Mouse (Mus musculus) hematopoietic stem cell, adult 5-6 weeks (primary cell): ENCODE measurements at regions not wholly inside any gene's neighbourhood (a gene's known extent, or its start where the extent isn't known, plus 50 kb on each side); places are given as distances from the start of the nearest gene placed in this dataset.

Experiments used
- ATAC-seq, 2 experiments: fragments of 125-278 bp in 1 of 2; replicated peaks in 1 of 2; 2 replicates each; pipeline ENCODE4 v1.8.0; 2016 to 2017; ENCODE audit warnings: inconsistent platforms in 2 of 2, mild to moderate bottlenecking in 2 of 2, moderate number of reproducible peaks in 2 of 2, low read depth in 1 of 2, moderate TSS enrichment in 1 of 2; ENCODE audit not compliant: low FRiP score in 2 of 2, poor library complexity in 2 of 2, severe bottlenecking in 2 of 2, insufficient read depth in 1 of 2, low TSS enrichment in 1 of 2

DNA sequence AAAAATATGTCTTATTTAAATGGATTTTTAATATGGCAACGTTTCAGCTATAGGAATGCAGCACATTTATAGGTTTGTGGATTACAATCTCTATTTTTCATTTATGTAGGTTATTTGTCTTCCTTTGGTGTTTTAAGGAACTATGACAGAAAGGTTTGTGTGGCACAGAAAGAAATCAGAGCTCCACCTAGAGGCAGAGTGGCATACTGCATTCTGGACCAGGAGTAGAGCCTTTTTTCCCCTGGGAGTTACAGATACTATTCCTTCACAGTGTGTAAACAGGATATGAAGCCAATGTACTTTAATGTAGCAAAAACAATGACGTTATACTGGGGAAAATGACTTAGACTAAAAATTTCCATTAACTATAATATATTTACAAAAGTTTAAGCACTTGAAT, 94.9 kb upstream of the St8sia4 start:
- peak; percentile 75 to 78; a peak in 3 of 4 replicates for ATAC-seq

DNA sequence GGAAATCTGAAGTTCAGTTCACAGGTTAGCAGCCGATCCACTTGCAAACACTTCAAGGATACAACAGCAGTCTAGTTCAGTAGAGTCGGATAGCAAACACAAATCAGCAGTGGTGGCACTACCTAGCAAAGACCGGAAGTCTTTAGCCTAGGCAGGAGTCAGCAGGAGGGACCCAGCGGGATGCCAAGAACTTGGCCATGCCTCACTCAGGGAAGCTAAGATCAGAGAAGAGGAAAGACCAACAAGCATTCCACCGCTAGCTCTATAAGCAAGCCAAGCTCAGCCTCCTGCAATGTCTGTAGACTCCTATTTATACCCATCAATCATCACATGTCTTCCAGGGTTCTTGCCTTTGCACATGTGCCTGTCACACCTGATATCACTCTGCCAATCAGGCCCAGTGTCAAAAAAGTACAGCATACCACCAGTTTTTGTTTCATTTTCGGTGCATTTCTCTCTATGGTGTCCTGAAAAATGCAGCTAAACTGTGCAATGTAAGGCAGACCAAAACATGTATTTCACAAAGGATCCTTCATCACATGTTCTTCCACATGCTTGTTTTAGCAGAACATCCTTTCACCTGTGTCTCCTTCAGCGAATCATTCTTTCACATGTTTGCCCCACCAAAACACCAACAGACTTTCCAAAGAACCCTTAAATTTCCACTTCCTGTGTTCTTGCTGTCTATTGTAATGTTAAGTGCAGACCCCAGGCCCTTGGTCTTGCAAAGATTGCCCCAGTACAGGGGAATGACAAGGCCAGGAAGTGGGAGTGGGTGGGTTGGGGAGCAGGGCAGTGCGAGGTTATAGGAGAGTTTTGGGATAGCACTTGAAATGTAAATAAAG, 86.9 kb upstream of the St8sia4 start:
- ATAC-seq = no peak

DNA sequence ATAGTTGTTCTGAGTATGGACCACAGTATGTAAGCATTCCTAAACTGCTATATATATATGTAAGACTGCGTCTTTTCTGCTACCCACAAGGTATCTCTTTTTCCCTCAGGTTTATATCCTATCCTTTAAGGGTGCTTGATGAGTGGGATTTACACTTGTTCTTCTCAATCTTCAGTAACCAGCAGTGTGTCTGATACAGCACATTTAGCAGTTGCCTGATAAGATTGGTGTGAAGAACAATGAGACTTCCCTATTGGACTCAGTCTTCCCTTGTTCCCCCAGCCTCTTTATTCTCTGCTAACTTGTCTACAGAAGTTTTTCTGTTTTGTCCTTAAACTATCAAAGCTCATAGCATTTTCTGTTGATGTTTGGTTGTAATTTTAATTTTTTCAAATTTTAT, 86.1 kb upstream of the St8sia4 start:
- ATAC-seq = no peak

DNA sequence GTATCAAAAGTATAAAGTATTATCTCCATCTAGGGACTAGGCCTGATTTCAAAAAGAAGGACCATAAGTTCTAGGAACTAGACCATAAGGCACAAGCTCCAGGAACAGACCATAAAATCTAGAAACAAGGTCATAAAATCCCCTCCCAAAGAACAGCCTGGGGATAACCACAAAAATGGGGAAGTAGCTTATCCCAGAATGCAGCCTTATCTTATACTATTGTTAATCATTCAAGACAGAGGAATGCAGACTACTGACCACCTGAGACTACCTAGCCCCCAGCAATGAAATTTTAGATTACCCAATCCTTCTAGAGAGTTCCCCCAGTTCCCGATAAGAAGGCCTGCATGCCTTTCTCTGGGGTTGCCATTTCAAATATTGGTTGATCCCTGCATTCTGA, 81.6 kb upstream of the St8sia4 start:
- peak; percentile 79 to 84 for ATAC-seq

DNA sequence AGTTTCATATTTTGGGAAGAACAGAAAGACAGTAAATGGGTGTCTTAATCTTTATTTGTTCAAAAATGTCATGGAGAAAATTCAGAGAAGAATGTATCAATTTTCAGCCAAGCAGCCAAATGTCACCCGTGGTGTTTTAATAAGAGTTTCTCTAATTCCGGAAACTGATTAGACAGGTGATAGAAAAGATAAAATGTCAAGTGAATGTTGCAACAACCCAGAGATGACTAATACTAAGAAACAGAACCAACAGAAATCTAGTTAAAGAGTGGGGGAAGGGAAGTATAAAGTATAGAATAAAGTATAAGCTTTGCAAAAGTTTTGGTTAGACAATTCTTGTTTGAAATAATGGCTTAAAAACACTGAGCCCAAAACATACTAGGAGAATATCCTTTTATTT, 79.9 kb upstream of the St8sia4 start:
- 0 out of 4 replicates have a peak, but pooled peaks have one; percentile 29 to 33 for ATAC-seq

DNA sequence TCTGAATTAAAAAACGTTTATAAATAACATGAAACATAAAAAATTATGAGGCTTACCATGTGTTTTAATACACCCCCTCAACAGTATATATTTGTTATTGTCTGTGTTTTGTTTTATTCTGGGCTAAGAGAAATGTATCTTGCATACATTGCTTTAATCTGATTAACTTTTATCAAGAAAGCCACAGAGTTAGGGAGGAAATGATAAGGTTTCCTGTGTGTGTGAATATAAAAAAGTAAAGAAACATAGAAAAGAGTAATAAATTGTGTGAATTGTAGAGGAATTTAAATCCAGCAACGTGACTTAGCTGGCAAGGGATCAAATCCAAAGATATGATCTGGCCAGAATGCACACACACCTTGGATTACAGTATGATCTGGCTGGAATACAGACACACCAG, 77.1 kb upstream of the St8sia4 start:
- ATAC-seq = peak in 1 of 2 experiments; percentile 40; a peak in 1 of 4 replicates

DNA sequence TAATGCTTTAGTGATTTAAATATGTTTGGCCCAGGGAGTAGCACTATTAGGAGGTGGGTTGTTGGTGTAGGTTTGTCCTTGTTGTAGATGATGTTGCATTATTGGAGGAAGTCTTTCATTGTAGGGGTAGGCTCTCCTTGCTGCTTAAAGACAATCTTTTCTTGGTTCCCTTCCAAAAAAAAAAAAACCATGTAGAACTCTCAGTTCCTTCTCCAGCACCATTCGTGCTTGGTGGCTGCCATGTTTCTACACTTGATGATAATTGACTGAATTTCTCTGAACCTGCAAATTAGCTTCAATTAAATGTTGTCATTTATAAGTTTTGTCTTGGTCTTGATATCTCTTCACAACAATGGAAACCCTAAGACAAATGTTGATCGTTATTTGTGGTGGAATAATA, 76.0 kb upstream of the St8sia4 start:
- ATAC-seq = no peak

DNA sequence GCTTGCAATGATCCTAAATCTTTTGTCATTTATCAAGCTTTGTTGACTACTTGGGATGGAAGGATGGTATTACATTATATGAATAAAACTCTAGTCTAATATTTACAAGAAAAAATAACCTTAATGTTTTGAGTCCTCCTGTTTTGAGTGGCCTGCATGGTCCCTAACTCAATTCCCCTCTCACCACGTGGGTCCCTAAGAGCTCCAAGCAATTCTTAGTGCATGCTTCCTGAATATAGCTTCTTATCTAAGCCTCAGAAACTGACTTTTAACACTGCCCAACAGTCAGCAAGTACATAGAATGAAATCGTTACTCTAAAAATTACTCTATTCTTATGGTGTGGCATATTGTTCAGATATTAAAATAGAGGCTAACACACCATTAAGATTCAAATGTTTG, 52.1 kb upstream of the St8sia4 start:
- no peak for ATAC-seq

DNA sequence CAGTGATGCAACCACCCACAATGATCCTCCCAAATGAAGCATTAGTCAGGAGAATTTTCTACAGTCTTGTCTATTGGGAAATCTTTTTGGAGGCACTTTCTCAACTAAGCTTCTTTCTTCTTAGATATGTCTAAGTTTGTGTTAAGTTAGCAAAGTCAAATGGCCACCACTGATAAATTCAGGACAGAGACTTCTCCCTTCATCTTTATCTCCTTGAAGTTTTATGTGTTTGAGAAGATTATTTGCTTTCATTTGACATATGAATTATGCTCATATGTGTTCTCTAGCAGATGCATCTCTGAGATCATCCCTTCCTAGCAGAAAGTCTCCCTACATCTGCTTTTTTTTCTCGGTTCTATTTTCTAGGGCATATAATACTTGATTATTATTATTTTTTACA, 51.4 kb upstream of the St8sia4 start:
- ATAC-seq = no peak
